Mouse (Mus musculus): ENCODE measurements around the gene Clec5a. TPM values are rescaled to one million over a fixed set of nuclear protein-coding genes. Genes with fewer than 3 reads are reported as not detected.
A peak's percentile ranks its signal among the peaks of the same experiment; 100 is the strongest.
"Not testable (repeated sequence)": the region's sequence is repeated elsewhere in the genome, so short reads cannot be mapped to it uniquely, and the experiment has no call there.

The Clec5a gene
- 0.32 and 0.52 TPM in 2 replicates for polyA plus RNA-seq (2015; fragmentation: Nextera tagmentation; extraction: Ambion mirVana)

DNA sequence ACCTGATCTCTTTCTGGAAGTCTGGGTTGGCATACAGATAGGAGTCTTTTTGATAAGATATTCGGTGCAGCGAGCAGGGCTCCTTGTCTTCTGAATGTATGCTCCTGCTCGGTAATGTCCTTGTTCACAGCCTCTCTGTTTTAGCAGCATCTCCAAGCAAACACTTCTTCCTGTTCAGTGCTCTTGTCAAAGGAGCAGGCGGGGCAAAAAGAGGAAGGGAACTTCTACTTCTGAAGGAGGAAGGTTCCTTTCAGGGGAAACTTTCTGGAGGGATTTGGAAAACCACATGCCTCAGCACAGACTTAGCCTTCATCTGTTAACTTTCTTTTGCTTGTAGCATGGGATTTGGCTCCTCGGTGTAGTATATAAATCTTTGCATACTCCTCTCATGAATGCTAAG lies at the start of gene Clec5a:
Gene Clec5a (minus strand): TSS at position 177 of the 400 bp plus-strand sequence.
- no peak within 1 kb of the TSS for H3K4me3 ChIP-seq
- no peak within 1 kb of the TSS for H3K4me2 ChIP-seq (replicated peaks)
- no peaks in the 10 kb centered on the region for H3K9me3 ChIP-seq
- H3K4me1 ChIP-seq, result no peaks in the 10 kb centered on the region
- no peaks in the 10 kb centered on the region for H3K36me3 ChIP-seq
- no peak within 1 kb of the TSS for H3K27ac ChIP-seq (replicated peaks)
- 88% methylated on average over 5 of the region's 5 CpGs for WGBS
- H3K9ac ChIP-seq (replicated peaks), result no peak within 1 kb of the TSS
- no peaks in the 10 kb centered on the region for H3K27me3 ChIP-seq
- no peak for ATAC-seq (replicated peaks)

DNA sequence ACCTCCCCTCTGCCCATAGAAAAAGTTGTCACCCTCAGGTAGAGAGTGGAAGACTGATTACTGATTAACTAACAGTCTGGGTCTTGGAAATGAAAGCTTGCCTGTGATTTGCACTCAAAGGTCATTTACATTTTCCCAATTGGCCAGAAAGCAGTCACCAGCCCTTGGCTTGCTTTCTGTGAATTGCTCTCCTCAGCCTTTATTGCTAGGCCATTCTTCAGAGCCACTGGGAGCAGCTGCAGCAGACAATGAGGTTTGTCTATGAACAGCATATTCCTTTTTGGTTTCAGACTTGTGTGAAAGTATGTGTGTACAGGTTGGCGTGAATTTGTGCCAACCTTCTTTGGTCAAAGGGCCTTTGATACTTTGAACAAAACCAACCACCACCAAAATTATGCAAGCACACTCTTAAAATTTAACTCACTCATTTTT lies 49.0 kb upstream of the Clec5a start:
- H3K4me2 ChIP-seq (replicated peaks), result no peak overlapping the region
- H3K36me3 ChIP-seq, result no peaks in the 10 kb centered on the region
- H3K27ac ChIP-seq (replicated peaks), result no peak overlapping the region
- no peaks in the 10 kb centered on the region for H3K27me3 ChIP-seq
- WGBS, result 24% methylated on average over 1 of the region's 1 CpGs
- H3K9ac ChIP-seq (replicated peaks), result no peak overlapping the region
- H3K4me1 ChIP-seq, result no peaks in the 10 kb centered on the region
- ATAC-seq (replicated peaks), result 0 out of 2 replicates have a peak, but pooled peaks have one; percentile 23
- H3K4me3 ChIP-seq, result no peak overlapping the region
- H3K9me3 ChIP-seq, result no peaks in the 10 kb centered on the region

DNA sequence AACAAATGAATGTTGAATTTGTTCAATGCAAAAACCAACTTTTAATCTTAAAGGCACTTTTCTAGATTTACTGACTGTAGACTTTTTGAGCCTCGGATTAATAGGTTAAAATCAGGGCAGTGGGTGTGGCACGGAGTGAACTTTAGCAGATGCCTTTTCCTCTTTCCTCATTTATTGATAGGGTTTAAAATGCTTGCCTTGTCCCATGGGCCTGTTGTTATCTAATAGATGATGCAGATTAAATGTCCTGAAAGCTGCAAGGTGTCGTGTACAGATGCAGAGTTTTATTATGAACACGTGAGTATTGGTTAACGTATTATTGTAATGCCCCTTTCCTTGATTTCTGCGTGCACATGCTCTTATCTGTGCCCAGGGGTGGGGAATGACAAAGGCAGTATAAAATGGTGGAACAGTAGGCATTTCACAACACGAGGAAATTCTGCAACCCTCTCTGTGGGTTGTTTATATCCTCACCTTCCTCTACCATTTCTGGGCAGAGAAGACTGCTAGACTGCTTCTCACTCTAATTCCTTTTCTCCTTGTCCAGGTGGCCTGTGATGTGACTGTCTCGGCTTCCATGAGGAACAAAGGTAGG lies 42.9 kb upstream of the Clec5a start, which contains the start of gene Mgam:
Gene Mgam (plus strand): TSS at position 426 of the 595 bp plus-strand sequence.
- no peaks in the 10 kb centered on the region for H3K27me3 ChIP-seq
- H3K9me3 ChIP-seq, result no peaks in the 10 kb centered on the region
- ATAC-seq (replicated peaks), result no peak
- no peak within 1 kb of the TSS for H3K27ac ChIP-seq (replicated peaks)
- H3K4me2 ChIP-seq (replicated peaks), result no peak within 1 kb of the TSS
- no peaks in the 10 kb centered on the region for H3K4me1 ChIP-seq
- no peak within 1 kb of the TSS for H3K4me3 ChIP-seq
- H3K9ac ChIP-seq (replicated peaks), result no peak within 1 kb of the TSS
- H3K36me3 ChIP-seq, result no peaks in the 10 kb centered on the region
- 86% methylated on average over 8 of the region's 8 CpGs for WGBS

DNA sequence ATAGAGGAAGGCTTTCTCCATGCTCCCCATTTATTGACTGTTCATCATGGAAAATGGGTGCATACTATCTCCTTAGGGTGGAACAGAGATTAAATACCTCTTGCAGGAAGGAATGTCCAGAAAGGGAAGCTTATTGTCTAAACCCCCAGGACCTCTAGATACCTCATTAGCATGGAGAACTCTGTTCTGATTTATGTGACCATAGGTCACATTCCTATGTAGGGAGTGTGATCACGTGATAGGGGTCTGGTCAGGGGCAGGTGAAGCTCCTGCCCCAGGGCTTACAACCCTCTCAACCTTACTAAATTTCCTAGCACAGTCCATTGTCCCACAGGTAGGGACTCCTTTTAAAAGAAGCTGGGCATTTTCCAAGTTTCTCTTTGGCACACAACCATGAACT lies 40.5 kb upstream of the Clec5a start:
- Histone ChIP-seq H3K4me1 (no peaks in the 10 kb centered on the region), H3K4me3 (no peak overlapping the region), H3K9ac (replicated peaks) (no peak overlapping the region), H3K4me2 (replicated peaks) (no peak overlapping the region), H3K9me3 (no peaks in the 10 kb centered on the region), H3K27me3 (no peaks in the 10 kb centered on the region), H3K27ac (replicated peaks) (no peak overlapping the region), H3K36me3 (no peaks in the 10 kb centered on the region)
- no peak for ATAC-seq (replicated peaks)
- WGBS, result 50% methylated on average over 1 of the region's 1 CpGs

DNA sequence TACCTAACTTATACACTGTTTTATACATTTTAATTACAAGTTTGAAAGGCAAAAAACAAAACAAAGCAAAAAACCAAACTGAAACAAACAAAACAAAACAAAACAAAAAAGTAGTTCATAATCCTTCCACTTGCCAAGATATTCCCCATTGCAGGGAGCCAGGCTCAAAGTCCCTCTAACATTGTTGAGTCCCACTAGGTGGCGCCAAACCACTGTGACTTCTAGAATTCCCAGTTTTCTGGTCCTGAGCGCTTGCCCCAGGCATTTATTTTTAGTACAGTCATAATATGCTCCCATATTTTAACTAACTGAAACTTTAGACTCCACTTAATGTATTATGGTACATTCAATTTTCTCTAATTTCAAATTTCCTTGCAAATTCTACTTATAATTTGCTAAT lies 32.3 kb upstream of the Clec5a start:
- Histone ChIP-seq H3K27me3 (no peaks in the 10 kb centered on the region), H3K36me3 (no peaks in the 10 kb centered on the region), H3K27ac (replicated peaks) (no peak overlapping the region), H3K4me1 (no peaks in the 10 kb centered on the region), H3K4me2 (replicated peaks) (no peak overlapping the region), H3K9me3 (no peaks in the 10 kb centered on the region), H3K9ac (replicated peaks) (no peak overlapping the region), H3K4me3 (no peak overlapping the region)
- 13% methylated on average over 2 of the region's 2 CpGs for WGBS
- ATAC-seq (replicated peaks), result peak; percentile 67; the same call in 1 of the 2 replicates

DNA sequence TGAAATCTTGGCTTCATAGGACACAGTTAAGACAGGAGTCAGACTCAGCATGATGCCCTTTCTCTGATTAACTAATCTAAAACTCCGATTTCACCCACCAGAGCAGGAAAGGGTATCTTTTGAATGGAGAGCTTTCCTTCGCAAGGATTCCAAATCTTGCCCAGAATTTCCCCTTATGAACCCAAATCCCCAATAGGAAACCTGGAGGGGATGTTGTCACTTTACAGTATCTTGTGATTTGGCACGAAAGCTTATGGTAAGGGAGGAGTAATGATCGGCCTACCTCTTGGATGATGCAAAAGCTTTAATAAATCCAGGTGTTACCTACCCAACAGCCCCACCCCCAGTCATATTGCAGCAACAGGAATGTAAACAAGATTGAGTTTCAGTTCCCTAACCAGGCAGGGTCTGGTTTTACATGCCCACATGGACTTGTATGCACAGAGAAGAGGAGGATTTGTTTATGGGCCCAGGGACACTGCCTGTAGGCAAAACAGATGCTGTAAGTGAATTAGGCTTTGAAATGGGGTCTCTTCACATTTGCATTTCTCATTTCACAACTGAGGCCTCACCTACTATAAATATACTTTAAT lies 27.7 kb upstream of the Clec5a start, which contains the start of gene Tas2r138:
Gene Tas2r138 (minus strand): TSS at position 51 of the 593 bp plus-strand sequence.
- Histone ChIP-seq H3K36me3 (no peaks in the 10 kb centered on the region), H3K27me3 (no peaks in the 10 kb centered on the region), H3K27ac (replicated peaks) (no peak within 1 kb of the TSS), H3K9me3 (no peaks in the 10 kb centered on the region), H3K9ac (replicated peaks) (no peak within 1 kb of the TSS), H3K4me3 (no peak within 1 kb of the TSS), H3K4me2 (replicated peaks) (no peak within 1 kb of the TSS), H3K4me1 (peaks cover 6% of the 10 kb centered on the region; the same call in 1 of the 2 replicates)
- WGBS, result 88% methylated on average over 4 of the region's 4 CpGs
- no peak for ATAC-seq (replicated peaks)

DNA sequence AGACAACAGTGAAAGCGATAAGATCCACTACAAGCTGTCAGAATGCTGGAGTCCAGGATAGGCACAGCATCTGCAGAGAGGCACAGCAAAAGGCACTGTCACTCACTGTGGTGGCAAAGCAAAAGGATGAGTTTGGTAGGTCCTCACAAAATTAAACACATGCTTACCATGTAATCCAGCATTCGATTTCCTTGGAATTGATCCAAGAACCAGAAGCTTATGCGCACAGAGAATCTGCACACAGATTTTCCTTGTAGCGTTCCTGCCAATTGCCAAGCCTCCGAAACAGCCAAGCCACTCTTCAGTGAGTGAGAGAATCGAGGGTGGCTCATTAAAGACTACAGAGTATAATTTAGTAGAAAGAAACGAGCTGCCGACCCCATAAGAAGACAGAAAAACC lies 24.6 kb upstream of the Clec5a start:
- 34% methylated on average over 8 of the region's 8 CpGs for WGBS
- Histone ChIP-seq H3K9me3 (no peaks in the 10 kb centered on the region), H3K4me1 (peaks cover 6% of the 10 kb centered on the region; the same call in 1 of the 2 replicates), H3K4me3 (no peak overlapping the region), H3K27me3 (no peaks in the 10 kb centered on the region), H3K36me3 (no peaks in the 10 kb centered on the region), H3K9ac (replicated peaks) (no peak overlapping the region), H3K27ac (replicated peaks) (peak overlapping the region; percentile 62), H3K4me2 (replicated peaks) (no peak overlapping the region)
- ATAC-seq (replicated peaks), result peak; percentile 91

DNA sequence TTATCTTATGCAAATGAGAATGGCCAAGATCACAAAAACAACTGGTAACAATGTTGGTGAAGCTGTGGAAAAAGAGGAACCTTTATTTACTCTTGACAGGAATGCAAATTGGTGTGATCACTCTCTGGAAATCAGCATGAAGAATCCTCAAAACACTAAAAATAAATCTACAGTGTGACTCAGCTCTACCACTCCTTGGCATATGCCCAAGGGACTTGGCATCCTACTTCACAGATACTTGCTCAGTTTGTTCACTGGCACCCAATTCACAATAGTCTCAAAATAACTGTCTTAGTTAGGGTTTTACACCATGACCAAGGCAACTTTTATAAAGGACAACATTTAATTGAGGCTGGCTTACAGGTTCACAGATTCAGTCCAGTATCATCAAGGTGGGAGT lies 21.8 kb upstream of the Clec5a start:
- H3K9ac ChIP-seq (replicated peaks), result no peak overlapping the region
- no peaks in the 10 kb centered on the region for H3K9me3 ChIP-seq
- no peaks in the 10 kb centered on the region for H3K36me3 ChIP-seq
- peaks cover 6% of the 10 kb centered on the region; the same call in 1 of the 2 replicates for H3K4me1 ChIP-seq
- H3K27me3 ChIP-seq, result no peaks in the 10 kb centered on the region
- no peak overlapping the region for H3K27ac ChIP-seq (replicated peaks)
- ATAC-seq (replicated peaks), result no peak
- no peak overlapping the region for H3K4me3 ChIP-seq
- no peak overlapping the region for H3K4me2 ChIP-seq (replicated peaks)

DNA sequence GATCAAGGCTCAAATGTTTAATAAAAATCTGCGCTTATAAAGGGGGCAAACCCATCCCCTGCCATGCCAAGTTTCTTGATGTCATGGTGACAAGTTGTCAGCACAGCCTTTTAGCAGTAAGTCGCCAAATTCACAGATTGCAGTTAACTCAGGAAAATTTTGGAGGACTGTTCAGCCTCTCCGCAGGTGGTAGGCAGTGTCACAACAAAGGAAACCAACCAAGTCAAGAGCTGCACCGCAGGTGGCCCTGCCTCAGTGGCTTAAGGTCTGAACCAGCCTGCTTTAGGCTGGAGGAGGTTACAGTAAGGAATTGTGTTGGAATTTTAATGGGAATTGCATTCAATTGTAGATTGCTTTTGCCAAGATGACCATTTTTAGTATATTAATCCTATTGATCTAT lies 12.9 kb upstream of the Clec5a start:
- not testable (repeated sequence) for H3K4me1 ChIP-seq; H3K4me3 ChIP-seq; H3K27me3 ChIP-seq; H3K4me2 ChIP-seq (replicated peaks); ATAC-seq (replicated peaks); H3K9ac ChIP-seq (replicated peaks); H3K36me3 ChIP-seq; H3K9me3 ChIP-seq; H3K27ac ChIP-seq (replicated peaks)
- 27% methylated on average over 4 of the region's 4 CpGs for WGBS

DNA sequence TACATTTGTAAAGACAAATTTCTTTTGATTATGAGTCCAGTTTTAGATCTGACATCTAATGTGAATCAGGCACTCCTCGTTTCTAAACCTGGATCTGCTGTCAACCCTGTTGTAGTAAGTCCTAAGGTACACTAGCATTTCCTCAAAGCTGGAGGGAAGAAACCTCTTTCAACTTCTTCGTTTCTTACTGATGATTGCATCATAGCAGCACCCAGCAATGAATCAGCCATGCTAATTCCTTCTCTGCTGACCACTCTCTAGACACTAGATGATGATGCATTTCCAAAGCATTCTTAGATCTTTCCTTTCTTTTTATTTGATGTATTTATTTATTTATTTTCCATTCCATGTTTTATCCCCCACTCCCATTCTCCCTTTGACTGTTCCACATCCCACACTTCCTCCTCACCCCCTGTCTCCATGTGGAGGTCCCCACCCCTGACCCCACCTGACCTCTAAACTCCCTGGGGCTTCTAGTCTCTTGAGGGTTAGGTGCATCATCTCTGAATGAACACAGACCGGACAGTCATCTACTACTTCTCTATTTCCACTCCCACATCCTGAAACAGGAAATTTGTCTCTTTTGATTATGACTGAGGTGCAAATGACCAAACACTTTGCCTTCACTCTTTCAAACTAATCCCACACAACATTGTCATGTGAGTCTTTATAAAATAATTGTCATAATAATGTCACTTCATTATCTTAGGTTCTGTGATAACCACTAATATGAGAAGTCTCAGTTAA lies 9.4 kb upstream of the Clec5a start:
- Histone ChIP-seq H3K9ac (replicated peaks) (no peak overlapping the region), H3K4me3 (no peak overlapping the region), H3K4me1 (no peaks in the 10 kb centered on the region), H3K4me2 (replicated peaks) (no peak overlapping the region), H3K27ac (replicated peaks) (no peak overlapping the region), H3K27me3 (no peaks in the 10 kb centered on the region), H3K9me3 (no peaks in the 10 kb centered on the region), H3K36me3 (no peaks in the 10 kb centered on the region)
- ATAC-seq (replicated peaks), result no peak
- WGBS, result 77% methylated on average over 3 of the region's 3 CpGs

DNA sequence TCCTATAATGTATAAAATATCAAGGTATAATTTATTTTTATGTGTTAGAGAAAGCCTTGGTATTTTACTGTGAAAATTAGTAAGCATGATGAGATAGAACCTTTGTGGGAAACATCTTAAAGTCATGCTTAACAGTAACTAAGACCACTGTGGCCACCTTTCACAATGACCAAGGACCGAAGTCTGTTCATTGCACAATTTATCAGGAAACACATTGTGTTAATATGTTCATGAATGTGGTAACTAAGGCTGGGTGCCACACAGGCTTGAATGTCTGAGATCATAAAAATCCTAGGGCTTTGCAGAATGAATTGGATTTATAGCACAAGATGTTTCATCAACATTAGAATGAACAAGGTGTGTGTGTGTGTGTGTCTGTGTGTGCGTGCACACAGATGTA lies 2.7 kb upstream of the Clec5a start:
- H3K9ac ChIP-seq (replicated peaks), result no peak overlapping the region
- H3K4me1 ChIP-seq, result no peaks in the 10 kb centered on the region
- H3K27me3 ChIP-seq, result no peaks in the 10 kb centered on the region
- H3K9me3 ChIP-seq, result no peaks in the 10 kb centered on the region
- no peaks in the 10 kb centered on the region for H3K36me3 ChIP-seq
- H3K27ac ChIP-seq (replicated peaks), result no peak overlapping the region
- H3K4me2 ChIP-seq (replicated peaks), result no peak overlapping the region
- H3K4me3 ChIP-seq, result no peak overlapping the region
- 98% methylated on average over 2 of the region's 2 CpGs for WGBS
- no peak for ATAC-seq (replicated peaks)

DNA sequence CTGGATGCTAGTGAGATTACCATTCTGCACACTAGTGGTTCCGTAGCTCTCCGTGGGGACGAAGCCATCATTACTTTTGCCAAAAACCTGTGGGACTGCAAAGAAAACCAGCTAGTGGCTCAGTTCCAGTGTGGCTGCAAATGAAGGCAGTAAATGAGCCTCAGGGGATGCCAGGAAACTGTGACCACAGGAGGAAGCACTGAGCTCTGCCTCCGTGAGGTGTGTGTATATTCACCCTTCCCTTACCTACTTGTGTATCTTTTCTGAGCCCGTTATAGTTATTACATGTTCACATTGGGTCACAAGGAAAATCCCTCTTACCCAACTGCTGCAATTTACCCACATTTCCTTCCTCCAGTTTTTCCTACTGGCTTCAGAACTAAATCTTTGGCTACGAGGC lies 1.3 kb downstream of the Clec5a start:
- H3K4me2 ChIP-seq (replicated peaks), result no peak overlapping the region
- H3K9ac ChIP-seq (replicated peaks), result no peak overlapping the region
- H3K4me1 ChIP-seq, result no peaks in the 10 kb centered on the region
- H3K9me3 ChIP-seq, result no peaks in the 10 kb centered on the region
- WGBS, result 77% methylated on average over 6 of the region's 6 CpGs
- no peak for ATAC-seq (replicated peaks)
- no peak overlapping the region for H3K4me3 ChIP-seq
- no peak overlapping the region for H3K27ac ChIP-seq (replicated peaks)
- H3K36me3 ChIP-seq, result no peaks in the 10 kb centered on the region
- H3K27me3 ChIP-seq, result no peaks in the 10 kb centered on the region

All from forebrain, embryonic 15.5 days (tissue).